Comparison of ENCODE assay signal across 9 mouse cellular contexts in genomic region chr4:85801805-85802204, GRCm38 (mm10).
DNase-seq lines count a peak whose midpoint lies in the region; ATAC-seq and TF ChIP-seq lines count a peak whose summit lies in the region.
"Had no signal": no experiment of that assay in that cellular context is flagged by ENCODE, and none has a peak within 500 bp of the region (broad histone marks: within the 10 kb centered on the region; RNA-seq: fewer than 3 reads in every experiment).

No protein-coding gene starts in this region.

- H3K4me1 ChIP-seq in cerebellum, adult 2 months (ENCODE audit: control insufficient read depth, insufficient read depth, low read length), result no peaks in the 10 kb centered on the region
- no peaks in the 10 kb centered on the region for H3K4me1 ChIP-seq in hindbrain, embryonic 15.5 days (replicated peaks)
- H3K4me1 ChIP-seq: lung, embryonic 15.5 days had no signal

- no peak overlapping the region for H3K4me3 ChIP-seq in cerebellum, adult 2 months (replicated peaks; ENCODE audit: insufficient read depth, low read depth, low read length)
- no peak overlapping the region for H3K4me3 ChIP-seq in hindbrain, embryonic 15.5 days
- H3K4me3 ChIP-seq: lung, embryonic 15.5 days had no signal

- in situ Hi-C loops in Patski (cut with MboI; ENCODE audit: low pct_unique_long_range_greater_than_20kb), result loop anchor here (10.0 kb wide), 2 partner anchors 377 to 647 kb away; no protein-coding TSS in a partner anchor

- no peaks in the 10 kb centered on the region for H3K27me3 ChIP-seq in Patski
- H3K27me3 ChIP-seq in cerebellum, adult 2 months (ENCODE audit: control insufficient read depth, insufficient read depth, low read length), result no peaks in the 10 kb centered on the region
- H3K27me3 ChIP-seq in hindbrain, embryonic 15.5 days, result no peaks in the 10 kb centered on the region
- H3K27me3 ChIP-seq: lung, embryonic 15.5 days had no signal

- H3K9ac ChIP-seq in hindbrain, embryonic 15.5 days, result no peak overlapping the region
- H3K9ac ChIP-seq: lung, embryonic 15.5 days had no signal

- H3K4me2 ChIP-seq in hindbrain, embryonic 15.5 days, result no peak overlapping the region
- H3K4me2 ChIP-seq: lung, embryonic 15.5 days had no signal

- WGBS in cerebellum, adult 2 months, result 3% methylated on average over 8 of the region's 8 CpGs
- 6% methylated on average over 8 of the region's 8 CpGs for WGBS in hindbrain, embryonic 15.5 days

- TF ChIP-seq CTCF in Patski (IDR thresholded peaks at IDR 0.05), result peak; percentile 79
- peak; percentile 98 for TF ChIP-seq CTCF in cerebellum, adult 2 months (IDR thresholded peaks at IDR 0.05; ENCODE audit: borderline replicate concordance, insufficient read depth, low read depth, low read length)

- CTCF ChIA-PET in Patski (lab: Charles Lee), result interaction anchor here (0.8 to 2.1 kb wide), 10 partner anchors 9 to 396 kb away, joined by 3 to 8 read pairs (median 4); no protein-coding TSS in a partner anchor

- H3K27ac ChIP-seq in cerebellum, adult 2 months (ENCODE audit: insufficient read depth, low read length), result no peak overlapping the region
- no peak overlapping the region for H3K27ac ChIP-seq in hindbrain, embryonic 15.5 days (replicated peaks)
- H3K27ac ChIP-seq: lung, embryonic 15.5 days had no signal

- no peak for TF ChIP-seq POLR2A in cerebellum, adult 2 months (IDR thresholded peaks at IDR 0.05; ENCODE audit: borderline replicate concordance, insufficient read depth, low read length)

- no peaks in the 10 kb centered on the region for H3K36me3 ChIP-seq in hindbrain, embryonic 15.5 days
- H3K36me3 ChIP-seq: lung, embryonic 15.5 days had no signal

- ATAC-seq in Patski, result peak; percentile 80
- ATAC-seq in hindbrain, embryonic 15.5 days (ENCODE audit: low FRiP score, low read depth), result peak; percentile 85; the same call in 1 of the 2 replicates
- ATAC-seq in megakaryocyte, adult 5-6 weeks (ENCODE audit: poor library complexity, severe bottlenecking), result peak; percentile 72

- DNase-seq in Patski (ENCODE audit: low read depth, low spot score), result no peak
- DNase-seq in cerebellum, adult 2 months, result peak; percentile 77 to 80
- DNase-seq in frontal cortex, adult 2 months (ENCODE audit: extremely low spot score in 1 of 2, low spot score in 1 of 2), result peak; percentile 52 to 90
- peak; percentile 67 to 71 for DNase-seq in layer of hippocampus, postnatal 14 days (ENCODE audit: low spot score in 2 of 2)
- peak; percentile 70 to 86 for DNase-seq in right cerebral cortex, postnatal 10 days (ENCODE audit: low spot score in 2 of 2)
- peak; percentile 48 for DNase-seq in yolk sac, embryonic 10.5 days (ENCODE audit: low spot score)

- POLR2A ChIA-PET in Patski (lab: Charles Lee), result no interaction called here

- H3K9me3 ChIP-seq in hindbrain, embryonic 15.5 days, result no peaks in the 10 kb centered on the region
- H3K9me3 ChIP-seq: lung, embryonic 15.5 days had no signal
